Mouse (Mus musculus) thymus, postnatal 36 days (tissue): ENCODE data around the gene Trappc4.
"Not testable (repeated sequence)": the region's sequence is repeated elsewhere in the genome, so short reads cannot be mapped to it uniquely, and the experiment has no call there.

ENCODE experiments used
- DNase-seq, 2 experiments: peaks; one replicate each; pipeline ENCODE4 v3.0.0; 2022; ENCODE audit warnings: mixed read lengths in 2 of 2

Gene Trappc4

DNA sequence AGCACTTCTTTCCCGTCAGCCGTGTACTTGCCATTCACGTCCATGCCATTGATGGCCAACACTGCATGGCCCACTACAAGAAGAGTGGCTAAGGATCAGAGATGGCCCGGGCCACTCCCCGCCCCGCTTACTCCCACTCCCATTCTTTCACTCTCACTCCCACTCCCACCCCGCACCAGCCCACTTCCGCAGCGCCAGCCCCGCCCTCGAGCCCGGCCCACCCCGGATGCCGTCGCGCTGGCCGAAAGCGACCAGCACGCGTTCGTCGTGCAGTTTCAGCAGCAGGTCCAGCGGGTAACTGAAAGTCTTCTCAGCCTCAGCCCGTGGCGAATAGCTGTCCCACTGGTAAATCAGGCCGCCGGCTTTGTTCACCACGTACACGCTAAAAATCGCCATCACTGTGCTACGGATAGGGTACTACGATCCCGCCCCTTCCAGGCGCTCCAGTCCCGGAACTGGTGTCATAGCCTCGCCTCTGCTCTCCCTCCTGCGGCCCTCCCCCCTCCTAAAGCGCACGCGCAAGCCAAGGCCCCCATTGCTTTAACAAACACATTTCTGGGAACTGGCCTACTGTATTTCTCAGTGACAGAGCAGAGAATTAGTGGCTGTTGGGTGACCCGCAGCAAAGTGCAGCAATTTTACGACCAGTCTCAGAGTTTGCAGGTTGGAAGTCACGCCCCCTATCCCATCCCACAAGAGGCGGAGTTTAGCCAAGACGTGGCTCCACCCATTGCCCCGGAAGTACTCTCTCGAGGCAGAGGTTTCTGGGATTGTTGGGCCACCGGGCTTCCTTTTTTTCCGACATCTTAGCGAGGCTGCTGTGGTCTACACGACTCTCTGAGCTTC lies at the start of gene Trappc4, which contains the start of gene Rps25:
TSS of gene Trappc4 (minus strand) at position 695 of the 846 bp plus-strand sequence.
TSS of gene Rps25 (plus strand) at position 234 of the 846 bp plus-strand sequence.
- DNase-seq: peak; percentile 89 to 91

DNA sequence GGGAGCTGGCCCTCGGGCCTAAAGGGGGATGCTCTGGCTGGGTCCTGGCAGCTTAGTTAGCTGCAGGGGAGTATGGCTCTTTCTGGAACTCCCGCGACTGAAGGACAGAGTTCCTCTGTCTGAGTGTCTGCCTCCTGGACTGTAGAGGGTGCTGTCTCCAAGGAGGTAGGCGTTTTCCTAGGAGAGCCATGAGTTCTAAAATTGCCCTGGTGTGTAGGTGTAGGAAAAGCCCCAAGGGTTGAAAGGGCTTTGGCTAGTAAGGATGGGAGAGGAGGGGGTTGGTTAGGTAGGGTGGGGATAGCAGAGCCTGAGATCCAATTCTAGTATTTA lies 47.5 kb upstream of the Trappc4 start, which contains the start of gene Upk2:
TSS of gene Upk2 (minus strand) at position 86 of the 330 bp plus-strand sequence.
- no peak for DNase-seq

DNA sequence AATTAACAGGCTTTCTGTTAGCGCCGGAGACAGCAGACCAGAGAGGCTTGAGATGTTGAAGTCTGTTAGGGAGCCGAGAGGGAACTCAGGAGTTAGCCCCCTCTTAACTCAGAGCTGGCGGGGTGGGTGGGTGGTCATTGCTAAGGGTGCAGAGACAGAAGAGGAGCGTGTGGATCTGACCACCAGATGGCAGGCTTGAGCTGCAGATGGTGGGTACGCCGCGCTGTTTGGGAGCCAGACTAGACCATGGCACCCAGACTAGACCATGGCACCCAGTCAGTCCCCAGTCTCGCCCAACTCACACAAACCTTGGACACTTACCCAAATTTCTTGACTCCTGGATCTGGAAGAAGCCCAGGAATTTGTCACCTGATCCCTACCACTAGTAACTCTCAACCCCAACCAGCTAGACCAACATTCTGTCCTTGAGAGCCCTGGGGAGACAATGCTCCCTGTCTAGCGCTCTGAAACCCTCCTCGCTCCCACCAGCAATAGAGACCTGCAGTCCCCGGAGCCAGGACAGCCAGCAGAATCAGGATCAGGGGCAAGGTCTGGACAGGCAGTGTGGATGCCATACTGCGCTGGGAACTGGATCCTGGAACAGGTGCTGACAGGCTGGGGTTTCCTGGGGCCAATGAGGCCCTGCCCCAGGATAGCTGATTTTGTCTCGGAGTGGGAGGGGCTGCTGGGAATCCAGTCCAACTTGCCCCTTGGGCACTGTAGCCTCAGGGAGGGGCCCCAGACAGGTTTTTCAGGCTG lies 46.9 kb upstream of the Trappc4 start:
- DNase-seq: peak; percentile 79 to 83

DNA sequence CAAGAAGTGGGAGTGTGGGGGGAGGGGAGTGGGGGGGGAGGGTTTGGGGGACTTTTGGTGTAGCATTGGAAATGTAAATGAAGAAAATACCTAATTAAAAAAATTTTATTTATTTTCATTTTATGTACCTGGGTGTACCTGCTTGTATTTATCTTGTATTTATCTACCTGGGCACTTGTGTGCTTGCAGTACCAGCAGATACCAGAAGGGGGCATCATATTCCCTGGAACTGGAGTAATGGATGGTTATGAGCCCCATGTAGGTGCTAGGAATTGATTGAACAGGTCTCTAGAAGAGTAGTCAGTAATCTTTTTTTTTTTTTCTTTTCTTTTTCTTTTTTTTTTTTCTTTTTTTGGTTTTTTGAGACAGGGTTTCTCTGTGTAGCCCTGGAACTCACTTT lies 43.0 kb upstream of the Trappc4 start:
- peak; percentile 13 to 19 for DNase-seq

DNA sequence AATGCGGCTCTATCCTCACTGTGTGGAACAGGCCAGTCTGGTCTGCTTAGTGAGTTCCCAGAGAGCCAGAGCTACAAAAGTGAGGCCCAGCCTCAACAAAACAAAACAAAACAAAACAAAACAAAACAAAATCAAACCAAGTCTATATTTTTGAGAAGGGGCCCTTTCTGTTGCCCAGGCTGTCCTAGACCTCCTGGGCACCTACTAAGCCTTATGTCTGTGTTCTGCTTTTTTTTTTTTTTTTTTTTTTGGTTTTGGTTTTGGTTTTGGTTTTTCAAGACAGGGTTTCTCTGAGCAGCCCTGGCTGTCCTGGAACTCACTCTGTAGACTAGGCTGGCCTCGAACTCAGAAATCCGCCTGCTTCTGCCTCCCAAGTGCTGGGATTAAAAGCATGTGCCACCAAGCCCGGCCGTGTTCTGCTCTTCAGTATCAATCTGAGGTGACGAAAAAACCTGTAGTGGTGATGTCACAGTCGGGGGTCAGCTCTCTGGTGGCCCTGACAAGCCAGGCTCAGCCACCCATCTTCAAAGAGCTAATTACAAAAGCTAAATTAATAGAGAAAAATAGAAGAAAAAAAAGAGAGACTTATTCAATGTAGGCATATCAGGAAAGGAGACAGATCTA lies 37.1 kb upstream of the Trappc4 start:
- not testable (repeated sequence) for DNase-seq

DNA sequence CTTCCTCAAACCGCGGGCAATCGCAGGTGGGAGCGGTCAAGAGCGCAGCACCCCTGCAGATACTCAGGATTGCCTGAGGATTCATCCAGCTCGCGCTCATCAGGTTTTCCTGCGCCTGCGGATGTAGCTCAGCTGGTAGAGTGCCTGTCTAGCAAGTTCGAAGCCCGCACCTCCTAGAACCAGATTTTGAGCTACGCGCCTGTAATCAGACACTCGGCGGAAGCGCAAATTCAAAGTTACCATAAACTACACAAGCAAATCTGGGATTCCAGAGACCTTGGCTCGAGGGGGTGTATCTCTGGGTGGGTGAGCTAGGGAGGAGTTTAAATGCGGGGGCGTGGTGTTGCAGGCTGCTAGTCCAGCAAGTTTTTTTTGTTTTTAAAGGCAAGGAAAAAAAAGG lies 33.6 kb upstream of the Trappc4 start, which contains the start of gene Foxr1:
TSS of gene Foxr1 (minus strand) at position 176 of the 400 bp plus-strand sequence.
- DNase-seq: no peak

DNA sequence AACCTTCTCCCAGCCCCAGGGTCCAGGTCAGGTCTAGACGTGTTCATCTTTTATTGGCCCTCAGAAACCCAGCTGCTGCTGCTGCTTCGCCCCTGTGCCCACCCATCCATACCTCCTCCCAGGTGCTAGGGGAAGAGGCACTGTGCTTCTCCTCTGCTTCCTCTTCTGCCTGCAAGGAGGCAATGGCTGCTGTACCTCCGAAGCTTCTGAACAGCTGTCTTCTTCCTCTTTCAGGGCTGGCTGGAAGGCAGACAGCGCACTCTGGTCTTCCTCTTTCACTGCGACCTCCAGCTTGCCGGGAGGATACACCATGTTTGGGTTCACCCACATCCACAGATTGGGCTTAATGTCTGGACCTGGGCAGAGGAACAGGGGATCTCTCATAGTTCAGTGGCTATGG lies 28.3 kb upstream of the Trappc4 start:
- no peak for DNase-seq

DNA sequence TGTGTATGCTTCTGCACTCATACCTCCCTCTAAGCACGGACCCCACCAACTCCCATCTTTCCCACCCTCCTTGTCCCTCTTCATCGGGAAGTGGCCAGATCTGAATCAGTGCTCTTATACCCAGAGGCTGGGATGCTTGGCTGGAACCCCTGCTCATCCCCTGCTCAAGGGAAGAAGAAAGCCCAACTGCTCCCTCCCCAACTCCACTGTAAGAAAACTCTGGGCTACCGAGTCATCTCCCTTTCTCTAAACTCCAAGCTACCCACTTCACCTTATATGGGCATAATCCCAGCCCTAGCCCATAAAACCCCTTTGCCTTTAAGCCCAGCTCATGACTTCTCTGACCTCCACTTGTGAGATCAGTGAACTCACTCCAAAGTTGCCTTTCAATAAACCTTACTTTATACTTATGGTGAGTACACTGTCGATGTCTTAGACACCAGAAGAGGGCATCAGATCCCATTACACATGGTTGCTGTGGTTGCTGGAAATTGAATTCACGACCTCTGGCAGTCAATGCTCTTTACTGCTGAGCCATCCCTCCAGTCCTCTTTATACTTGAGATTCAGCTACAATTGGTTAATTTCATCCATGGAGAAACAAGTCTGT lies 25.3 kb upstream of the Trappc4 start:
- no peak for DNase-seq

DNA sequence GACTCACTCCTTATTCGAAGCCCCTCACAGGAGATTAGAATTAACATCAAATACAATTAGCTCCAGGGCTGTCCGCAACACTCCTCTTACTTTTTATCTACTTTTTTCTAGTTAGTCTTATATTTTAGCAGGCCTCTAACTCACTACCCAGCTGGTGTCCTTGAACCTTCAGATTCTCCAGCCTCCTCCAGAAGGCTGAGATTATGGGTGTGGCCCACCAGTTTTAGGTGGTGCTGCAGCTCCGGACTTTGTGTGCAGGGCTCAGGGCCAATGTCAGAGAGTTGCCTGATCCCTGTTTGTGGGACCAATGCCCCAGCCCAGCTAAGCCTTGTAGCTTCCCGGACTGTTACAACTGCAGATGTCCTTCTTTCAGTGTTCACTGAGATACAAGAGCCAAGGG lies 16.2 kb upstream of the Trappc4 start:
- DNase-seq: no peak

DNA sequence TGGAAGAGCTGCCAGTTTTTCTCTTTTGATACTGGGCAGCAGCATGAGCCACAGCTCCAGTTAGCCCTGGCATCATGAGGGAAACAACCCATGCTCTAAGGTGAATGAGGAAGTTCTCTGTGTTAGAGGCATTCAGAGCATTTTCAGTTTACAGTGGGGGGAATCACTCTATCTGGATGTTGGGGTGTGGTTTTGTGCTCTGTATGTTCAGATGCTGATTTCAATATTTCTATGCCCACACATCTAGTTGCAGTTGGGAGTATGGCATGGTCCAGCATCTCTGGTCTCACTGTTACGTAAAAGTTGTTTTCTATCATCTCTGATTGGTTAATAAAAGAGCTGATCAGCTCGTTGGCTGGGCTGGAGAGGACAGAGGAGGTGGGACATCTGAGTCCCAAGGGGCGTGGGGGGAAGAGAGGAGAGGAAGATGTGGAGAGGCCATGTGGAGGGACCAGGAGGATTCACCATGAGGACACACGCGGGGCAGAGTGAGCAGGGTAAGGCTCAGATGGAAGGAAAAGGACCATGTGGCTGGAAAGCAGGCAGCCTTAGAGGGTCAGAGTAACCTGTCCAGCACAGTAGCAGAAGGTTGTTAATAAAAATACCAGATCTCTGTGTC lies 13.0 kb upstream of the Trappc4 start:
- no peak for DNase-seq

DNA sequence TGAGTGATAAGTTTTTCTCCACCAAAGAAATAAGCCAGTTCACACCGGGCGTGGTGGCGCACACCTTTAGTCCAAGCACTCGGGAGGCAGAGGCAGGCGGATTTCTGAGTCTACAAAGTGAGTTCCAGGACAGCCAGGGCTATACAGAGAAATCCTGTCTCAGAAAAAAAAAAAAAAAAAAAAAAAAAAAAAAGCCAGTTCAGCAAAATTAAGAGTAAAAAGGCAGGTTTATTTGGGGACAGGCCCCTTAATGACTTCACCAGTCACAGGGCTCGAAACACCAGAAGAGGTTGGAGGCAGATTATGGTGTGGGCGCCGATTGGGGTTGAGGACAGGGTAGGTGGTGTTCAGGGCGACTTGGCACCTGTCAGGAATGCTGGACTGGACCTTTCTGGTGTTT lies 12.3 kb upstream of the Trappc4 start:
- DNase-seq: not testable (repeated sequence)

DNA sequence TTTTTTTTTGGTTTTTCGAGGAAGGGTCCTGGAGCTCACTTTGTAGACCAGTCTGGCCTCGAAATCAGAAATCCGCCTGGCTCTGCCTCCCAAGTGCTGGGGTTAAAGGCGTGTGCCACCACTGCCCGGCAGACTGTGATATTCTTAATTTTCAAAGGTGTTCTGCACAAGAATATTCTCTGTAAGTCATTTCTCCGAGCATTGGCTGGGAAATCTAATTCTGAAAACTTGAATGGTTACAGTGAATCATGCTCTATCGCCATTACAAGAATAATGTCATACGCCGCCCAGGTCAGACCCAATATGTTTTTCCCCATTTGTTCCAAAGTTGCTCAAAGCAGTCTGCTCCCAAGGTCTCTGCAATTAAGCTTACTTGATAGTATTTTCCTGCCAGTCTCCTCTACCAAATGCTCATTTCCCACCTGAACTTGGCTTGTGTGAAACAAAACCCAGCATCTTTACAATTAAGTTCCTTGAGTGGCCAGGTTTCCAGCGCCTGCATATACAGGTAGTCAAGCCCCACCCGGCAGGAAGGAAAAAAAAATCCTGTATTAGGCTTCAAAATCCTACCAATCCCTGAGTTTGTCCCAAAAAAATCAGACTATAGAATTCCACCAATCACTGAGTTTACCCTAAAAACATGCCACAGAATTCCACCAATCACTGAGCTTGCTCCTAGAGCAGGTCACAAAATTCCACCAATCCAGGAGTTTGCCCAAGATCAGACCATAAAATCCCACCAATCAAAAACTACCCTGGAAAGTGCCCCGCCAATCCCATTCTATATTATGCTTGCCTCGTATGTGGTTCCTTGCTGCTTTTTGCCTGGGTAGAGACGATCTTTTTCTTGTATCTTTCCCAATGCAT lies 11.4 kb upstream of the Trappc4 start, which contains the start of gene Ccdc84:
TSS of gene Ccdc84 (minus strand) at position 51 of the 867 bp plus-strand sequence.
- DNase-seq: no peak

DNA sequence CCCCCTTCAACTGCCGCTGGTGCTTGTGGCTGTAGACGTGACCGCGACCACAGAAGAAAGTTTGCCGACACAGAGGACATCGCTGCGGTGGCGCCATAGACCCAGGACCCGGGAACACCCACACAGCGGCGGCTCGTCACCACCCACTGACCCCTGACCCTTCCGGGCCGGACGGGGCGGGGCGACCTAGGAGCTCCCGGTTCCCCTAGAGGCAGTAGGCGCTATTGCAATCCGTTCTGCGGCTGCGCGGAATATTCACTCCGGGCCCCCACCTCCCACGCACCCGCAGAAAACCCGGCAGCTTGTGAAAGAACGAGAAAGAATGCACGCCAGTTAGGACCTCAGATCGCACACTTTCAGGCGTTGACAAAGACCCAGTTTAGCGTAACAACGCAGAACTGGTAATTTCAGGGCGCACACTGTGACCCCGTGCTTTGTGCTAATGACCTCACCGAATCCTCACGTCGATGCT lies 10.5 kb upstream of the Trappc4 start:
- DNase-seq: peak; percentile 90 to 92

DNA sequence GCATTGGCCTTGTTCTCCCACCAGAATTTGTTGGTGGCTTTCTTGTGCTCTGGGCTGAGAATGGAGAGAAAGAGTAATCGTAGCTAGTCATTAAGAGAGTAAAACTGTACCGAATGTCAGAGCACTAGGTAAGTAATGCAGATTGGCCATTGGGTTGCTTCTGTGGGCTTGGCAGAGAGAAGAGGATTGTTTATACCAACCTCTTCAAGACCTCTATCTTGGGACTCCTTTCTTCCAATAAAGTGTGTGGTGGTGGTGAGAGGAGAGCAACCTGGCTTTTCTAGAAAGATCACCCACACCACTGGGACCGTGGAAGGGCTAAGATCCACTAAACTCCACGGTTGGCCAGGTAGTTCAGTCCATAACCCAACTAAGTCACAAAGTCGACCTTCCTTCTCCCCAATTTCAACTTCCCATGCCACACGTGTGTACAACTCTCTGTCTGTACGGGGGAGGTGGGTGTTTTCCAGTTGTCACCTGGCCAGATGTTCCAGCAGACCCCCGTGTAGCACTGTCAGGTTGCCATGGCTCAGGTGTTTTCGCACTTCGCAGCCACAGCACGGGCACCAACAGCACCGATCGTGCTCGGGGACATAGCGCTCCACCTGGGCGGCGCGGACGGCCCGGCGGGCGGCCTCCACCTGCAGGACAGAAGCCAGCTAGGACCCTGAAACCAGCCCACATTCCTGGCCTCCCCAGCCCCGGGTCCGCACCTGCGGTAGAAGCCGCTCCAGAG lies 9.9 kb upstream of the Trappc4 start:
- DNase-seq: no peak

DNA sequence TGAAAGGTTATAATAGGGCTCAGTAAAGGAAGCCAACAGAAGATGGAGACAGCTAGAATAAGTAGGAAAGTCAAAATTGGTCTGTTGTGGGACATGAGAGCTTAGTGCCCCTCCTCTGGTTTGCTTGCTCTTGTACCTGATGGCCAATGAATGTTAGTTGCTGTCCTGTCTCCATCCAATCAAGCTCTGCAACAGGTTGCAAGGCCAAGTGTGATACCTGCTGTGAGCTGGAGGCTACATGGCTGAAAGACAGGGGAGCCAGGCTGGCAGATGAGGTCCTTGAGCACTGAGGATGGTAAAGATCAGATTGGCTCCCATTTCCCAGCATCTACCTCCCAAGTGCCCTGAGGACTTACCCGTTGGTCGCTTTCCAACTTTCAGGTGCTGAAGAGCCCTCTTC lies 5.4 kb upstream of the Trappc4 start:
- DNase-seq: no peak

DNA sequence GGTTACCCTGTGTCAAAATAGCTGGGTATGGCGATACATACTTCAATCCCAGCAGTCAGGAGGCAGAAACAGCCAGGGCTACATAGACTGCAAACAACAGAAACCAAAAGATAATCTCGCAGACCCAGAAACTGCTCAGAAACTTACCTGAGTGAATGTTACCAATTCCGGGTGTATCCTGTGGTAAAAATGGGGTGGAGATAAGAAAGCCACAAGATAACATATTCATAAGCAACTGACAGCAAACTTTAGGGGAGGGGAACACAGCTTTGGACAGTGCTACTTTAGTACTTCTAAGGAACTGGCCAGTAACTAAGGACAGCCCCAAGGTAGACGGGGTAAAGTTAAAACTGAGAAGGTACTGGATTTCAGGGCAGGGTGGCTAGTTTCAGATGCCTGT lies 4.9 kb upstream of the Trappc4 start:
- DNase-seq: no peak

DNA sequence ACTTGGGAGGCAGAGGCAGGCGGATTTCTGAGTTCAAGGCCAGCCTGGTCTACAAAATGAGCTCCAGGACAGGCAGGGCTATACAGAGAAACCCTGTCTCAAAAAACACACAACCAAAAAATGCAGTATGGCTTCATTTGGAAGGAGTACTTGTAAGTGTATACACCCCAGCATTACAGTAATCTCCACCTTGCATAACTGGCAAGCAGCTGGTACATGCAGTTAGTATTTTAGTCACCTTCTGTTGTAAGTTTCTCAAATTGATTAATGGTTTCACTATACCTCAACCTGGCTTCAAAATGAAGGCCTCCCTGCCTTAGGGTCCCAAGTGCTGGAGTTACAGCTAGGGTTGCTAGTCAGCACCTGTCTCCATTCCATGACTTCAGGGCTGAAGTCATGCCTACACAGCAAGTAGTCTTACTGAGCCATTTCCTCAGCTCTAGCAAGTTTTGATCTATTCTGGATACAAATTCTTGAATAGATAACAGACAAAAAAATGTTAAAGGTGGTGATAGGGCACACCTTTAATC lies 4.3 kb upstream of the Trappc4 start:
- no peak for DNase-seq

DNA sequence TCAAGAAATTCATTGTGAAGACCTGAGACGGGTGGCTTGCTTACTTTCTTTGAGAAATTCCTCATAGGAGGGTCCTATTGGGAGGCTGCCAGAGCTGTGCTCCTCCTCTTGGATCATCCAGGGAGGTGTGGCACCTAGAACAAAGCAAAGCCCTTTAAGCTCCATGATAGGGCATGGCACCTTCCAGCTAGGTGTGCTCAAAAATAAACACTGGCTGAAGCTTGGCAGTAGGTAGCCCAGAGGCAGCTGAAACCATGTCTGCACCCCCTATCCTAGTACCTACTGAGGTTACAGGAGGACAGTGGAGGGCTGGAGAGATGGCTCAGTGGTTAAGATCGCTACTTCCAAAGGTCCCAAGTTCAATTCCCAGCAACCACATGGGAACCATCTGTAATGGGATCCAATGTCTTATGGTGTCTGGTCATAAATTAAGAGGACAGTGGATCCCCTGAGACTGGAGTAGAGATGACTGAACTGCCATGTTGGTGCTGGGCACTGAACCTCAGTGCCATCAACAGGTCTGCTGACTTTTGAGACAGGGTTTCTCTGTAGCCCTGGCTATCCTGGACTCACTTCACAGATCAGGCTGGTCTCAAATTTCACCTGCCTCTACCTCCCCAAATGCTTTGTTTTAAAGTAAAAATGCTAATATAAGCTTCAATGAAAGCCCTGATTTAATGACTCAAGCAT lies 3.4 kb upstream of the Trappc4 start:
- DNase-seq: no peak

DNA sequence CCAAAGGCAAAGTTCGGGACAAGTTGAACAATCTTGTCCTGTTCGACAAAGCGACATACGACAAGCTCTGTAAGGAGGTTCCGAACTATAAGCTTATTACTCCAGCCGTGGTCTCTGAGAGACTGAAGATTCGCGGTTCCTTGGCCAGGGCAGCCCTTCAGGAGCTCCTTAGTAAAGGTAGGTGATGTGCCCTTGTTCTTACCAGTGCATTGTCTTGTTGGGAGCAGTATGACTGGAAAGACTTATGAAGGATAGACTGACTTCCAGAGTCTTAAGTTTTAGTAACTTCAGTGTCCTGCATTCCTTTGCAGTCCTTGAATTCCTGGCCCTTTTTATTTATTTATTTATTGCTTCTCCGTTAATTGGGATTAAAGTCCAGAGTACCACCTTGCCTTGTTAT lies 1.3 kb upstream of the Trappc4 start:
- not testable (repeated sequence) for DNase-seq

DNA sequence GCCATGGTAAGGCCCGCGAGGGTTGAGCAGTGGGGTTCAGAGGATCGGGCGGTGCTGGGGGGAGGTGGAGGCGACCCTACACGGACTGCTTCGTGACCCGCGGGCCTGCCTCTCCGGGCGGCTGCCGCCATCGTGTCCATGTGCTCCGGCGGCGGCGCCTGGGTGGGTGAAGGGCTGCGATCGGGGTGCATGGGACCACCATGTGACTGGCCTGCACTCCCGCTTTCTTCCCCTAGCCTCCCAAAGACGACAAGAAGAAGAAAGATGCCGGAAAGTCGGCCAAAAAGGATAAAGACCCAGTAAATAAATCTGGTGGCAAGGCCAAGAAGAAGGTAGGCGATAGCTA lies 325 bp upstream of the Trappc4 start:
- DNase-seq: no peak
